Mouse (Mus musculus): ENCODE results near the gene Ms4a13.

DNA sequence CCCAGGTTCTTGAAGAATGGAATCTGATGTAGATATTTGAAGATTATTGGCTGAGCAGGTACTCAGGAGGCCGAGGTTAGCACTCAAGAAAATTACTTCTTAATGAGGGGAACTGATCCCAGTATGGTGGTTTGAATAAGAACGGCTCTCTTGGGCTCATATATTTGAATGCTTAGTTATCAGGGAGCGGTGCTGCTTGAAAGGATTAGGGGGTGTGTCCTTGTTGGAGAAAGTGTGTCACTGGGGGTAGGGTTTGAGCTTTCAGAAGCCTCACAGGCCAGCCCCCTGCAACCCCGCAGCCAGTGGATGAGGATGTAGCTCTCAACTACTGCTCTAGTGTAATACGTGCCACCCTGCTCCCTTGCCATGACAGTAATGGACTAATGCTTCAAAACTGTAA is 46.0 kb upstream of the Ms4a13 start:
- TF ChIP-seq CTCF (IDR thresholded peaks at IDR 0.05; ENCODE audit: extremely low read depth, insufficient read depth, low read length) (no peak), POLR2A (IDR thresholded peaks at IDR 0.05; ENCODE audit: extremely low read depth, insufficient read depth, low read length) (no peak)
